ENCODE assay signal across 23 mouse cellular contexts in the genomic region with DNA sequence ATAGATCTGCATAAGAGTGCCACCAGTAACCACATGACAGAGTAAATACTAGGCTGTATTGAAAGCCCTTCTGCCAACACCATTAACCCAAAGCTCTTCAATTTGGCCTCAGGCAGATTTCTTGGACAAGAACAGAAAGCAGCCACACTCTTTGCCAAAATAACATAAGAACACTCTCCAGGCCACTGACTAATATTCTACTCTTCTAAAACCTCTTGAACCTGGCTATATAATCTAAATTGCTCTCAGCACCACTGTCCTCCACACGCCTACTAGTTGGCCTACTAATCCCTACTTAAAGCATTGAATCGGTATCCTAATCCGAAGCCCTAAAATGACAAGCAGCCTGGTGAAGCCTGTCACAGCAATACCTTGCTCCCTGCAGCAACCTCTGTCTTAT.
DNase-seq lines count a peak whose midpoint lies in the region; ATAC-seq lines count a peak whose summit lies in the region.
"Had no signal": no experiment of that assay in that cellular context is flagged by ENCODE, and none has a peak within 500 bp of the region (broad histone marks: within the 10 kb centered on the region; RNA-seq: fewer than 3 reads in every experiment).

No protein-coding gene starts in this region.

- no peaks in the 10 kb centered on the region for H3K27me3 ChIP-seq in embryonic facial prominence, embryonic 14.5 days (replicated peaks; ENCODE audit: control insufficient read depth, insufficient read depth, low read length)
- H3K27me3 ChIP-seq in embryonic facial prominence, embryonic 10.5 days (replicated peaks; ENCODE audit: low read depth, poor library complexity, severe bottlenecking): no peaks in the 10 kb centered on the region
- H3K27me3 ChIP-seq: CH12.LX had no signal

- H3K4me1 ChIP-seq in embryonic facial prominence, embryonic 14.5 days (ENCODE audit: control insufficient read depth, insufficient read depth, low read length): 0 out of 2 replicates have a peak, but pooled peaks cover 5% of the 10 kb centered on the region
- peaks cover 17% of the 10 kb centered on the region for H3K4me1 ChIP-seq in embryonic facial prominence, embryonic 10.5 days

- H3K27ac ChIP-seq in embryonic facial prominence, embryonic 14.5 days (replicated peaks; ENCODE audit: low read depth, low read length): no peak overlapping the region
- no peak overlapping the region for H3K27ac ChIP-seq in embryonic facial prominence, embryonic 10.5 days (replicated peaks)

- DNase-seq in embryonic facial prominence, embryonic 14.5 days (ENCODE audit: low spot score): peak; percentile 19
- DNase-seq in embryonic facial prominence, embryonic 10.5 days (ENCODE audit: low spot score): no peak
- DNase-seq in Muller cell, postnatal 12 days (ENCODE audit: inconsistent ontology term): peak; percentile 38
- peak; percentile 50 for DNase-seq in fat pad, adult 2 months (ENCODE audit: extremely low read depth, low read depth, low spot score)
- DNase-seq in gonadal fat pad, adult 2 months (ENCODE audit: low read depth): peak; percentile 51
- DNase-seq in gastrocnemius, adult 8-10 months (ENCODE audit: low spot score in 2 of 2): no peak
- DNase-seq in urinary bladder, adult 18-20 months (ENCODE audit: low spot score in 2 of 2): no peak
- DNase-seq: adrenal gland, adult 2 months; adrenal gland, adult 8-10 months; adrenal gland, postnatal 10 days; adrenal gland, postnatal 14 days; adrenal gland, postnatal 25 days; adrenal gland, postnatal 36 days; B cell, adult 2 months; cerebellum, adult 11 months; cerebellum, adult 11-12 months; cerebellum, adult 18-20 months had no signal

- 82% methylated on average over 3 of the region's 3 CpGs for WGBS in embryonic facial prominence, embryonic 14.5 days
- WGBS in embryonic facial prominence, embryonic 10.5 days: 75% methylated on average over 3 of the region's 3 CpGs

- H3K36me3 ChIP-seq in embryonic facial prominence, embryonic 14.5 days (ENCODE audit: control insufficient read depth, insufficient read depth, low read length): no peaks in the 10 kb centered on the region
- H3K36me3 ChIP-seq in embryonic facial prominence, embryonic 10.5 days (replicated peaks): no peaks in the 10 kb centered on the region
- H3K36me3 ChIP-seq: G1E had no signal

- no peak for ATAC-seq in embryonic facial prominence, embryonic 14.5 days (ENCODE audit: low read depth)
- ATAC-seq in megakaryocyte, adult 5-6 weeks (ENCODE audit: poor library complexity, severe bottlenecking): no peak
- ATAC-seq: activated CD4-positive, CD25-positive, alpha-beta regulatory T cell, adult 4 months; CD4-positive, CD25-positive, alpha-beta regulatory T cell, adult 4 months; Patski had no signal

- no peaks in the 10 kb centered on the region for H3K9me3 ChIP-seq in embryonic facial prominence, embryonic 14.5 days (ENCODE audit: control insufficient read depth, low read length)
- H3K9me3 ChIP-seq in embryonic facial prominence, embryonic 10.5 days: no peaks in the 10 kb centered on the region

- no peak overlapping the region for H3K4me2 ChIP-seq in embryonic facial prominence, embryonic 14.5 days (ENCODE audit: low read depth, low read length)

- H3K9ac ChIP-seq in embryonic facial prominence, embryonic 14.5 days (ENCODE audit: low read depth, low read length): no peak overlapping the region

- no peak overlapping the region for H3K4me3 ChIP-seq in embryonic facial prominence, embryonic 14.5 days (ENCODE audit: low read depth, low read length)
- no peak overlapping the region for H3K4me3 ChIP-seq in embryonic facial prominence, embryonic 10.5 days

Comparison
In these comparisons a context has a peak if more than half of its experiments do, and no peak if none do; other contexts are left out.
1. DNase-seq: peak in embryonic facial prominence, embryonic 14.5 days (single experiment), Muller cell, postnatal 12 days (single experiment), fat pad, adult 2 months (single experiment) and gonadal fat pad, adult 2 months (single experiment); none in embryonic facial prominence, embryonic 10.5 days (single experiment), gastrocnemius, adult 8-10 months (0 of 2) and urinary bladder, adult 18-20 months (0 of 2).